Mouse (Mus musculus): ENCODE data around the gene Dock6. TPM values are rescaled to one million over a fixed set of nuclear protein-coding genes. Genes with fewer than 3 reads are reported as not detected.

Dock6 gene
- polyA plus RNA-seq, 1 experiment from 2014 or later, result 28.3 TPM

DNA sequence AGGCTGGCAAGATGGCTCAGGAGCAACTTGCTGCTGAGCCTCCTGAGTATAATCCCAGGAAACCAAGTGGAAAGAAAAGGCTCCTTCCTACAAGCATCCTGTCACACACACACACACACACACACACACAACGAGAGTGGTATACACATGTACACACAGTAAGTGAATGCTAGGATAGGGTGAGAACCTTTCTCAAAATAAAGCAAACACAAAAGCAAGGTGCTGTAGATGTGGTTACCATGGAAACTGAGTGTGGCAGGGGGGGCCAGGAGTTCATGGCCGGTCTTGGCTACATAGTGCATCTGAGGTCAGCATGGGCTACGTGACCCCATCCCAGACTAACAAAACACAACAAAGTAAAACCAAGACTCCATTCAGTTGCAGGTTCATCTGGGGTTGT, 1.4 kb downstream of the Dock6 start:
- Histone ChIP-seq H3K27ac (replicated peaks; ENCODE audit: low read depth, low read length) (peak overlapping the region; percentile 18; the same call in 1 of the 2 replicates), H3K9me3 (ENCODE audit: control insufficient read depth, low read length) (no peaks in the 10 kb centered on the region), H3K9ac (ENCODE audit: low read depth, low read length) (no peak overlapping the region), H3K36me3 (ENCODE audit: control insufficient read depth, insufficient read depth, low read length) (0 out of 2 replicates have a peak, but pooled peaks cover 1% of the 10 kb centered on the region), H3K4me3 (ENCODE audit: low read depth, low read length) (peak overlapping the region; percentile 78; the same call in 1 of the 2 replicates), H3K4me1 (ENCODE audit: control insufficient read depth, insufficient read depth, low read length) (peaks cover 23% of the 10 kb centered on the region), H3K4me2 (ENCODE audit: low read depth, low read length) (peak overlapping the region; percentile 77), H3K27me3 (replicated peaks; ENCODE audit: control insufficient read depth, insufficient read depth, low read length) (no peaks in the 10 kb centered on the region)
- ATAC-seq (ENCODE audit: low read depth) (no peak), DNase-seq (ENCODE audit: low spot score) (no peak)
- 65% methylated on average over 3 of the region's 3 CpGs for WGBS

GRCm38 (mm10) chr9:21849691-21850677, 2.5 kb downstream of the Dock6 start:
- DNase-seq (ENCODE audit: low spot score), result no peak
- ATAC-seq (ENCODE audit: low read depth), result no peak

DNA sequence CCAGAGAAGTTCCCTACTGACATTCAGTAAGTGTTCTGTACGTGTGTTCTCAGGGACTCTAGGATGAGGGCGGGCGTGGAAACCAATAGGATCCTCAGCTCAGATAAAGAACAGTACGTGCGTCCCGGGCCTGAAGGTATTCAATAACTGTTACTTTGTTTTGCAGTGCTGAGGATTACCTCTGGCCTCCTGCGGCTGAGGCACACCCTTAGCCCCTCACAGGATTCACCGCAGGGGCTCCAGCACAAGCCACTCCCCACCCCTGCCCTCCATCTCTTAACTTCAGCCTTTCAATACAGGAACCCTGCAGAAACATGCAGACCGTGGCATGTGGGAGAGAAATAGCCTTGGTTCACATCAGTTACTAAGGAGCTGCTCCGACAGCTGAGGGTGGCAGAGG, 4.5 kb downstream of the Dock6 start:
- no peak overlapping the region for H3K4me3 ChIP-seq (ENCODE audit: low read depth, low read length)
- H3K4me2 ChIP-seq (ENCODE audit: low read depth, low read length), result peak overlapping the region; percentile 50; the same call in 1 of the 2 replicates
- ATAC-seq (ENCODE audit: low read depth) (no peak), DNase-seq (ENCODE audit: low spot score) (no peak)
- H3K9me3 ChIP-seq (ENCODE audit: control insufficient read depth, low read length), result no peaks in the 10 kb centered on the region
- H3K27ac ChIP-seq (replicated peaks; ENCODE audit: low read depth, low read length), result peak overlapping the region; percentile 85
- H3K9ac ChIP-seq (ENCODE audit: low read depth, low read length), result peak overlapping the region; percentile 31; the same call in 1 of the 2 replicates
- peaks cover 23% of the 10 kb centered on the region for H3K4me1 ChIP-seq (ENCODE audit: control insufficient read depth, insufficient read depth, low read length)
- peaks cover 29% of the 10 kb centered on the region for H3K36me3 ChIP-seq (ENCODE audit: control insufficient read depth, insufficient read depth, low read length)
- no peaks in the 10 kb centered on the region for H3K27me3 ChIP-seq (replicated peaks; ENCODE audit: control insufficient read depth, insufficient read depth, low read length)
- WGBS, result 29% methylated on average over 10 of the region's 10 CpGs

More at GRCm38 (mm10) chr9:21849691-21850677, 2.5 kb downstream of the Dock6 start:
- no peak overlapping the region for H3K9ac ChIP-seq (ENCODE audit: low read depth, low read length)
- no peak overlapping the region for H3K4me3 ChIP-seq (ENCODE audit: low read depth, low read length)
- 65% methylated on average over 7 of the region's 7 CpGs for WGBS
- no peaks in the 10 kb centered on the region for H3K9me3 ChIP-seq (ENCODE audit: control insufficient read depth, low read length)
- H3K36me3 ChIP-seq (ENCODE audit: control insufficient read depth, insufficient read depth, low read length), result peaks cover 12% of the 10 kb centered on the region; the same call in 1 of the 2 replicates
- H3K4me1 ChIP-seq (ENCODE audit: control insufficient read depth, insufficient read depth, low read length), result peaks cover 23% of the 10 kb centered on the region
- H3K4me2 ChIP-seq (ENCODE audit: low read depth, low read length), result 0 out of 2 replicates have a peak overlapping the region, but pooled peaks have one; percentile 77
- no peak overlapping the region for H3K27ac ChIP-seq (replicated peaks; ENCODE audit: low read depth, low read length)
- H3K27me3 ChIP-seq (replicated peaks; ENCODE audit: control insufficient read depth, insufficient read depth, low read length), result no peaks in the 10 kb centered on the region

DNA sequence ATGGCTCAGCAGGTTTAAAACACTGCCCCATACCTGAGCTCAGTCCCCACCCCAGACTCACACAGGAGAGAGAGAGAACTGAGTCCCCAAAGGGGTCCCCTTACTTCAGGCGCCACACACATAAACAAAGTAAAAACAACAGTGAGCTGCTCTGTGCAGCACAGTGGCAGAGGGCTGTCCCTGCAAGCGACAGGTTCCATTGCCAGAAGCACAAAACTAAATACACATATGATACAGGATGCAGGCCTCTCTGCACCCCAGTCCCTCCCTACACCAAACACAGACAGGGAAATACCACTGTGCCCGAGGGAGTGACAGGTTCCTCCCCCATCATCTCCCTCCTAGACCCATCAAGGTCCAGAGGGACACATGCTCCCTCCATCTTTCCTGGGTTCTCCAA, 5.0 kb downstream of the Dock6 start:
- H3K36me3 ChIP-seq (ENCODE audit: control insufficient read depth, insufficient read depth, low read length), result peaks cover 32% of the 10 kb centered on the region
- H3K27ac ChIP-seq (replicated peaks; ENCODE audit: low read depth, low read length), result peak overlapping the region; percentile 85
- H3K4me2 ChIP-seq (ENCODE audit: low read depth, low read length), result peak overlapping the region; percentile 50
- H3K4me3 ChIP-seq (ENCODE audit: low read depth, low read length), result peak overlapping the region; percentile 15; the same call in 1 of the 2 replicates
- 18% methylated on average over 3 of the region's 3 CpGs for WGBS
- ATAC-seq (ENCODE audit: low read depth), result no peak
- DNase-seq (ENCODE audit: low spot score), result no peak
- H3K9ac ChIP-seq (ENCODE audit: low read depth, low read length), result peak overlapping the region; percentile 46
- peaks cover 23% of the 10 kb centered on the region for H3K4me1 ChIP-seq (ENCODE audit: control insufficient read depth, insufficient read depth, low read length)
- H3K9me3 ChIP-seq (ENCODE audit: control insufficient read depth, low read length), result no peaks in the 10 kb centered on the region
- H3K27me3 ChIP-seq (replicated peaks; ENCODE audit: control insufficient read depth, insufficient read depth, low read length), result no peaks in the 10 kb centered on the region

- H3K27ac ChIP-seq (replicated peaks; ENCODE audit: low read depth, low read length), result peak overlapping the region; percentile 85
- peaks cover 34% of the 10 kb centered on the region for H3K36me3 ChIP-seq (ENCODE audit: control insufficient read depth, insufficient read depth, low read length)
- H3K27me3 ChIP-seq (replicated peaks; ENCODE audit: control insufficient read depth, insufficient read depth, low read length), result no peaks in the 10 kb centered on the region
- H3K4me2 ChIP-seq (ENCODE audit: low read depth, low read length), result peak overlapping the region; percentile 50
- peak overlapping the region; percentile 15 for H3K4me3 ChIP-seq (ENCODE audit: low read depth, low read length)
- H3K4me1 ChIP-seq (ENCODE audit: control insufficient read depth, insufficient read depth, low read length), result peaks cover 19% of the 10 kb centered on the region
- DNase-seq (ENCODE audit: low spot score), result peak; percentile 82
- ATAC-seq (ENCODE audit: low read depth), result peak; percentile 64
- no peaks in the 10 kb centered on the region for H3K9me3 ChIP-seq (ENCODE audit: control insufficient read depth, low read length)
- peak overlapping the region; percentile 46 for H3K9ac ChIP-seq (ENCODE audit: low read depth, low read length)
- 9% methylated on average over 11 of the region's 11 CpGs for WGBS
These were observed 5.6 kb downstream of the Dock6 start for GRCm38 (mm10) chr9:21846755-21847341.

GRCm38 (mm10) chr9:21845381-21846080, 6.9 kb downstream of the Dock6 start:
- 44% methylated on average over 14 of the region's 14 CpGs for WGBS
- Histone ChIP-seq H3K4me2 (ENCODE audit: low read depth, low read length) (no peak overlapping the region), H3K9me3 (ENCODE audit: control insufficient read depth, low read length) (no peaks in the 10 kb centered on the region), H3K27me3 (replicated peaks; ENCODE audit: control insufficient read depth, insufficient read depth, low read length) (no peaks in the 10 kb centered on the region), H3K36me3 (ENCODE audit: control insufficient read depth, insufficient read depth, low read length) (peaks cover 41% of the 10 kb centered on the region), H3K4me1 (ENCODE audit: control insufficient read depth, insufficient read depth, low read length) (peaks cover 18% of the 10 kb centered on the region), H3K9ac (ENCODE audit: low read depth, low read length) (no peak overlapping the region), H3K27ac (replicated peaks; ENCODE audit: low read depth, low read length) (no peak overlapping the region), H3K4me3 (ENCODE audit: low read depth, low read length) (no peak overlapping the region)
- DNase-seq (ENCODE audit: low spot score), result no peak
- no peak for ATAC-seq (ENCODE audit: low read depth)

DNA sequence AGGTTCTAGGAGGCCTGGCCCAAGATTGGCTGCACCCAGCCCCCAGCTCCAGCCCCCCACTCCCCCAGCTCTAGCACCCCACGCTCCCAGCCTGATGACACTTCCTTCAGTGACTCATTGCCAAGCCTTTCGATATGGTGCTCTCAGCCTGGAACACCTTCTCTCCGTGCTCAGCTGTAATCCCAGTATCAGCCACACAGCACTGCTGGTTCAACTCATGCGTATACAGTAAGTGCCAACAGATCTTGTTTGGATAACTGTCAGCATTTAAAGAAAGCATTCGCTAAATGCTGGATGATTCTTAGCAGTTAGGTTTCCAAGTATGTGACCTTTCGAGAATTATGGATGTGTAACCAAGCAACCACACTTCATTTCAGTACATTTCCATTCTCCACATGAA, 9.3 kb downstream of the Dock6 start:
- H3K9ac ChIP-seq (ENCODE audit: low read depth, low read length), result no peak overlapping the region
- H3K4me2 ChIP-seq (ENCODE audit: low read depth, low read length), result no peak overlapping the region
- peaks cover 59% of the 10 kb centered on the region for H3K36me3 ChIP-seq (ENCODE audit: control insufficient read depth, insufficient read depth, low read length)
- peak overlapping the region; percentile 52 for H3K27ac ChIP-seq (replicated peaks; ENCODE audit: low read depth, low read length)
- 71% methylated on average over 6 of the region's 6 CpGs for WGBS
- H3K4me1 ChIP-seq (ENCODE audit: control insufficient read depth, insufficient read depth, low read length), result peaks cover 17% of the 10 kb centered on the region
- no peaks in the 10 kb centered on the region for H3K9me3 ChIP-seq (ENCODE audit: control insufficient read depth, low read length)
- DNase-seq (ENCODE audit: low spot score), result no peak
- H3K27me3 ChIP-seq (replicated peaks; ENCODE audit: control insufficient read depth, insufficient read depth, low read length), result no peaks in the 10 kb centered on the region
- H3K4me3 ChIP-seq (ENCODE audit: low read depth, low read length), result no peak overlapping the region
- ATAC-seq (ENCODE audit: low read depth), result no peak

DNA sequence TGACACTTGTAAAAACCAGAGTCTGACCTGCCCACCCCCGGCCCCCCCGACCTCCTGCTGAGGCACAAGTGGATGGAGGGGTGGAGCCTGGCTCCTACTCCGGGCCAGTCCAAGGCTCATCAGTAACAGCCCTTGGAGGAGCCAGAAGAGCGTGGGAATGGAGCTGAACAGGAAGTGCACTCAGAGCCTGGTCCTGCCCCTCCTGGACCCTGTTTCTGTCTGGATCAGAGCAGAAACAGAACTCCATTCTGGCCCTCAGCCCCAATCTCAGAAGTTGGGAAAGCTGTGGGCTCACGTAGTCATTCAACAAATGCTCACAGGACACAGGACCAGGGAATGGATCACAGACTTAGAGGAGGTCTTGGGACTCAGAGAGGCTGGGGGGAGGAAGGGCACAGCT, 10.0 kb downstream of the Dock6 start:
- H3K9ac ChIP-seq (ENCODE audit: low read depth, low read length), result no peak overlapping the region
- DNase-seq (ENCODE audit: low spot score), result peak; percentile 35
- no peaks in the 10 kb centered on the region for H3K27me3 ChIP-seq (replicated peaks; ENCODE audit: control insufficient read depth, insufficient read depth, low read length)

More for the DNA sequence above, 10.0 kb downstream of the Dock6 start:
- Histone ChIP-seq H3K36me3 (ENCODE audit: control insufficient read depth, insufficient read depth, low read length) (peaks cover 65% of the 10 kb centered on the region), H3K27ac (replicated peaks; ENCODE audit: low read depth, low read length) (peak overlapping the region; percentile 52), H3K4me1 (ENCODE audit: control insufficient read depth, insufficient read depth, low read length) (peaks cover 10% of the 10 kb centered on the region), H3K4me3 (ENCODE audit: low read depth, low read length) (no peak overlapping the region), H3K4me2 (ENCODE audit: low read depth, low read length) (no peak overlapping the region), H3K9me3 (ENCODE audit: control insufficient read depth, low read length) (no peaks in the 10 kb centered on the region)
- WGBS, result 54% methylated on average over 5 of the region's 5 CpGs
- no peak for ATAC-seq (ENCODE audit: low read depth)
